Mouse (Mus musculus): ENCODE results near the gene Acd. TPM values are rescaled to one million over a fixed set of nuclear protein-coding genes. Genes with fewer than 3 reads are reported as not detected.

Gene Acd
- polyA plus RNA-seq, 1 experiment from 2014 or later: 39.2 TPM

GRCm38 (mm10) chr8:105648929-105649328, 52.0 kb downstream of the Acd start:
- ChIA-PET CTCF (interaction anchor here (0.9 to 5.0 kb wide), 5 partner anchors 9 to 27 kb away, joined by 3 to 23 read pairs (median 5); partner anchors contain the start of gene Agrp), POLR2A (interaction anchor here (1.2 kb wide), 1 partner anchor 22 kb away, joined by 3 read pairs; no protein-coding TSS in a partner anchor)
- in situ Hi-C loops (cut with MboI; ENCODE audit: low pct_unique_long_range_greater_than_20kb): no loop called here
- DNase-seq (ENCODE audit: low read depth, low spot score) (no peak), ATAC-seq (no peak)
- H3K27me3 ChIP-seq: no peaks in the 10 kb centered on the region
- no peak for TF ChIP-seq CTCF (IDR thresholded peaks at IDR 0.05)

Other genes with a start within 250 kb of the Acd start
- gene Tppp3, start 229.6 kb downstream of the Acd start, polyA plus RNA-seq (2021): 2.7 TPM
- gene Zdhhc1, start 204.2 kb downstream of the Acd start, polyA plus RNA-seq (2021): 68.3 TPM
- gene Hsd11b2, start 182.3 kb downstream of the Acd start, polyA plus RNA-seq (2021): 8.2 TPM
- gene Atp6v0d1, start 135.1 kb downstream of the Acd start, polyA plus RNA-seq (2021): 159 TPM
- 84.2 TPM for gene Ripor1, start 95.8 kb downstream of the Acd start, polyA plus RNA-seq (2021)
- gene Ctcf, start 64.5 kb downstream of the Acd start, polyA plus RNA-seq (2021): 62.5 TPM
- gene Agrp, start 63.7 kb downstream of the Acd start, polyA plus RNA-seq (2021): 0.30 TPM
- gene Carmil2, start 14.8 kb downstream of the Acd start, polyA plus RNA-seq (2021): 0.44 TPM
- gene Pard6a, start within 50 bp of the Acd start, polyA plus RNA-seq (2021): 23.3 TPM
- gene 4933405L10Rik, start 6.6 kb upstream of the Acd start, polyA plus RNA-seq (2021): 1.0 TPM
- 39.5 TPM for gene Enkd1, start 7.1 kb upstream of the Acd start, polyA plus RNA-seq (2021)
- gene Gfod2, start 57.6 kb upstream of the Acd start, polyA plus RNA-seq (2021): 23.6 TPM
- gene Ranbp10, start 126.2 kb upstream of the Acd start, polyA plus RNA-seq (2021): 25.3 TPM
- gene Tsnaxip1, start 126.6 kb upstream of the Acd start, polyA plus RNA-seq (2021): 0.24 TPM
- 38.4 TPM for gene Cenpt, start 152.2 kb upstream of the Acd start, polyA plus RNA-seq (2021)
- gene Thap11, start 154.0 kb upstream of the Acd start, polyA plus RNA-seq (2021): 49.7 TPM
- gene Nutf2, start 159.5 kb upstream of the Acd start, polyA plus RNA-seq (2021): 19.1 TPM
- 50.9 TPM for gene Edc4, start 179.8 kb upstream of the Acd start, polyA plus RNA-seq (2021)
- gene Nrn1l, start 192.5 kb upstream of the Acd start, polyA plus RNA-seq (2021): 0.47 TPM
- gene Pskh1, start 199.3 kb upstream of the Acd start, polyA plus RNA-seq (2021): 36.4 TPM
- gene Ctrl, start 232.8 kb upstream of the Acd start, polyA plus RNA-seq (2021): 1.3 TPM
- 61.7 TPM for gene Psmb10, start 237.3 kb upstream of the Acd start, polyA plus RNA-seq (2021)
- gene Lcat, start 242.3 kb upstream of the Acd start, polyA plus RNA-seq (2021): 1.3 TPM